8 mouse cellular contexts compared by ENCODE assay signal in the genomic region with DNA sequence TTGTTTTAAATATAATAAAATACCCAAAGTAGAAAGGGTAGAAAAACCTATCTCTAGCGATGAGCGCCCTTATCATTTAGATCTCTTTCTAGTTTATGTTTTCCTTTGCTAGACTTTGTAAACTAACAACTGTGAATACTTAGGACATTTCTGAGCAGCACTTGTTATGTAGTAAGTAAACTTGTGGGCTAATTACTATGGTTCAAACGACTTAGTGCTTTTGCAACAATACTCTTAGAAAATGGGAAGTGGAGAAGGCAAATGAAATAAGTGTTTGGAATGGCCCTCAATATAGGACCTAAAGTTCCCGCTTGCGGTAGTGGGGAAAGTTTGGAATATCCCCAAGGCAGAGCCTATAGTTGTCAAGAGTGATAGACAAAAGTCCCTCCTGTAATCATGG. TPM values are rescaled to one million over a fixed set of nuclear protein-coding genes. Genes with fewer than 3 reads are reported as not detected.
DNase-seq lines count a peak whose midpoint lies in the region; ATAC-seq and TF ChIP-seq lines count a peak whose summit lies in the region.

No protein-coding gene starts in this region.

- H3K36me3 ChIP-seq in embryonic facial prominence, embryonic 15.5 days, result no peaks in the 10 kb centered on the region
- no peaks in the 10 kb centered on the region for H3K36me3 ChIP-seq in limb, embryonic 13.5 days
- no peaks in the 10 kb centered on the region for H3K36me3 ChIP-seq in neural tube, embryonic 15.5 days
- H3K36me3 ChIP-seq in thymus, adult 2 months (ENCODE audit: control insufficient read depth, insufficient read depth, low read length), result no peaks in the 10 kb centered on the region

- no peak for TF ChIP-seq CTCF in lung, adult 2 months (IDR thresholded peaks at IDR 0.05; ENCODE audit: insufficient read depth, low read length)
- no peak for TF ChIP-seq CTCF in thymus, adult 2 months (IDR thresholded peaks at IDR 0.05; ENCODE audit: borderline replicate concordance, control insufficient read depth, extremely low read depth, insufficient read depth, low read length, poor library complexity)

- no peaks in the 10 kb centered on the region for H3K9me3 ChIP-seq in embryonic facial prominence, embryonic 15.5 days (replicated peaks)
- H3K9me3 ChIP-seq in limb, embryonic 13.5 days, result no peaks in the 10 kb centered on the region
- no peaks in the 10 kb centered on the region for H3K9me3 ChIP-seq in neural tube, embryonic 15.5 days (replicated peaks)

- H3K27me3 ChIP-seq in embryonic facial prominence, embryonic 15.5 days, result no peaks in the 10 kb centered on the region
- no peaks in the 10 kb centered on the region for H3K27me3 ChIP-seq in limb, embryonic 13.5 days
- H3K27me3 ChIP-seq in neural tube, embryonic 15.5 days (replicated peaks), result no peaks in the 10 kb centered on the region
- H3K27me3 ChIP-seq in thymus, adult 2 months (ENCODE audit: control insufficient read depth, insufficient read depth, low read length), result no peaks in the 10 kb centered on the region

- H3K4me3 ChIP-seq in lung, adult 2 months (replicated peaks; ENCODE audit: extremely low read depth, low read depth, low read length), result peak overlapping the region; percentile 66
- H3K4me3 ChIP-seq in embryonic facial prominence, embryonic 15.5 days (replicated peaks), result peak overlapping the region; percentile 91
- H3K4me3 ChIP-seq in limb, embryonic 13.5 days, result peak overlapping the region; percentile 80
- H3K4me3 ChIP-seq in neural tube, embryonic 15.5 days (replicated peaks), result peak overlapping the region; percentile 91
- H3K4me3 ChIP-seq in thymus, adult 2 months (ENCODE audit: control insufficient read depth, insufficient read depth, low read length), result no peak overlapping the region

- peak overlapping the region; percentile 80 for H3K4me2 ChIP-seq in embryonic facial prominence, embryonic 15.5 days (replicated peaks)
- H3K4me2 ChIP-seq in limb, embryonic 13.5 days (replicated peaks), result peak overlapping the region; percentile 80
- peak overlapping the region; percentile 80 for H3K4me2 ChIP-seq in neural tube, embryonic 15.5 days

- no peak for DNase-seq in lung, adult 2 months
- no peak for DNase-seq in lung, postnatal 25 days (ENCODE audit: low spot score)
- no peak for DNase-seq in thymus, adult 2 months
- DNase-seq in left cerebral cortex, adult 8-10 months (ENCODE audit: low spot score in 2 of 2), result no peak
- no peak for DNase-seq in cerebellum, postnatal 4 days (ENCODE audit: low spot score in 2 of 2)

- 22% methylated on average over 5 of the region's 5 CpGs for WGBS in lung, adult 2 months
- WGBS in embryonic facial prominence, embryonic 15.5 days, result 28% methylated on average over 5 of the region's 5 CpGs
- WGBS in limb, embryonic 13.5 days, result 36% methylated on average over 5 of the region's 5 CpGs
- WGBS in neural tube, embryonic 15.5 days, result 34% methylated on average over 5 of the region's 5 CpGs
- 7% methylated on average over 5 of the region's 5 CpGs for WGBS in thymus, adult 2 months

- H3K27ac ChIP-seq in embryonic facial prominence, embryonic 15.5 days (replicated peaks), result no peak overlapping the region
- H3K27ac ChIP-seq in limb, embryonic 13.5 days, result no peak overlapping the region
- peak overlapping the region; percentile 88; the same call in 1 of the 2 replicates for H3K27ac ChIP-seq in neural tube, embryonic 15.5 days (replicated peaks)
- no peak overlapping the region for H3K27ac ChIP-seq in thymus, adult 2 months (ENCODE audit: control insufficient read depth, insufficient read depth, low read length)

- ATAC-seq in embryonic facial prominence, embryonic 15.5 days (ENCODE audit: insufficient number of reproducible peaks, low FRiP score, low TSS enrichment, low read depth), result no peak
- ATAC-seq in limb, embryonic 13.5 days (ENCODE audit: low FRiP score, low read depth), result no peak
- no peak for ATAC-seq in neural tube, embryonic 15.5 days (ENCODE audit: low FRiP score)

- TF ChIP-seq POLR2A in lung, adult 2 months (IDR thresholded peaks at IDR 0.05; ENCODE audit: borderline replicate concordance, extremely low read depth, low read depth, low read length), result no peak
- TF ChIP-seq POLR2A in thymus, adult 2 months (IDR thresholded peaks at IDR 0.05; ENCODE audit: control insufficient read depth, extremely low read depth, insufficient read depth, low read length, poor library complexity), result no peak

- H3K9ac ChIP-seq in embryonic facial prominence, embryonic 15.5 days, result no peak overlapping the region
- peak overlapping the region; percentile 79; the same call in 1 of the 2 replicates for H3K9ac ChIP-seq in limb, embryonic 13.5 days
- peak overlapping the region; percentile 74; the same call in 1 of the 2 replicates for H3K9ac ChIP-seq in neural tube, embryonic 15.5 days (replicated peaks)

- no peaks in the 10 kb centered on the region for H3K4me1 ChIP-seq in lung, adult 2 months (ENCODE audit: control insufficient read depth, insufficient read depth, low read length)
- peaks cover 10% of the 10 kb centered on the region; the same call in 1 of the 2 replicates for H3K4me1 ChIP-seq in embryonic facial prominence, embryonic 15.5 days
- H3K4me1 ChIP-seq in limb, embryonic 13.5 days, result peaks cover 11% of the 10 kb centered on the region
- peaks cover 26% of the 10 kb centered on the region for H3K4me1 ChIP-seq in neural tube, embryonic 15.5 days
- H3K4me1 ChIP-seq in thymus, adult 2 months (replicated peaks; ENCODE audit: control insufficient read depth, insufficient read depth, low read length), result no peaks in the 10 kb centered on the region

RNA-seq across cellular contexts. Expression of gene Ift57, which starts 0.8 kb away (rescaled TPM):
- 4.5 and 5.8 TPM in 2 replicates for polyA plus RNA-seq in lung, adult 2 months (2012; rRNA removed)
- 43.2 and 45.4 TPM in 2 replicates for polyA plus RNA-seq in embryonic facial prominence, embryonic 15.5 days (2015; fragmentation: Nextera tagmentation; extraction: Ambion mirVana)
- polyA plus RNA-seq in limb, embryonic 13.5 days (2015; fragmentation: Nextera tagmentation; extraction: Ambion mirVana), result 33.0 and 33.5 TPM in 2 replicates
- polyA plus RNA-seq in neural tube, embryonic 15.5 days (2015; fragmentation: Nextera tagmentation; extraction: Ambion mirVana), result 38.7 and 39.4 TPM in 2 replicates
- polyA plus RNA-seq in thymus, adult 2 months (2012; rRNA removed), result 3.9 and 4.5 TPM in 2 replicates
- 10 to 100 TPM; 51.8 to 55.5 (median 55.0) TPM for total RNA-seq in left cerebral cortex, adult 8-10 months (2022)
